20 mouse cellular contexts compared by ENCODE assay signal in genomic region chr3:58983838-58984598, GRCm38 (mm10).
"Had no signal": no experiment of that assay in that cellular context is flagged by ENCODE, and none has a peak within 500 bp of the region (broad histone marks: within the 10 kb centered on the region; RNA-seq: fewer than 3 reads in every experiment).

No protein-coding gene starts in this region.

- H3K9me3 ChIP-seq: limb, embryonic 12.5 days; limb, embryonic 15.5 days; midbrain, embryonic 10.5 days; neural tube, embryonic 12.5 days; neural tube, embryonic 15.5 days had no signal

- H3K4me3 ChIP-seq: limb, embryonic 12.5 days; limb, embryonic 15.5 days; midbrain, embryonic 10.5 days; neural tube, embryonic 12.5 days; neural tube, embryonic 15.5 days had no signal

- ATAC-seq: liver, postnatal 0 days; lung, postnatal 0 days had no signal

- DNase-seq: kidney, adult 18-20 months; kidney, adult 9 months; kidney, postnatal 14 days; kidney, postnatal 4 days; left cerebral cortex, postnatal 4 days; liver, postnatal 0 days; lung, embryonic 14.5 days; midbrain, embryonic 14.5 days; thymus, adult 2 months; thymus, postnatal 14 days; thymus, postnatal 4 days had no signal

- H3K4me1 ChIP-seq: limb, embryonic 15.5 days; neural tube, embryonic 12.5 days had no signal

- H3K36me3 ChIP-seq: limb, embryonic 12.5 days; limb, embryonic 15.5 days; midbrain, embryonic 10.5 days; neural tube, embryonic 12.5 days; neural tube, embryonic 15.5 days had no signal

- H3K4me2 ChIP-seq: limb, embryonic 15.5 days; lung, embryonic 14.5 days; neural tube, embryonic 12.5 days had no signal

- H3K9ac ChIP-seq: limb, embryonic 12.5 days; limb, embryonic 15.5 days; liver, embryonic 14.5 days; liver, postnatal 0 days; lung, embryonic 14.5 days; neural tube, embryonic 12.5 days; neural tube, embryonic 15.5 days had no signal

- H3K27ac ChIP-seq: limb, embryonic 12.5 days; limb, embryonic 15.5 days; liver, embryonic 14.5 days; macrophage; midbrain, embryonic 10.5 days; neural tube, embryonic 12.5 days; neural tube, embryonic 15.5 days; stomach, postnatal 0 days had no signal
